Mouse (Mus musculus) kidney, embryonic 15.5 days (tissue): ENCODE results near the gene Dicer1. TPM values are rescaled to one million over a fixed set of nuclear protein-coding genes. Genes with fewer than 3 reads are reported as not detected.

ENCODE experiments used
- ATAC-seq: fragments of 200-750 bp; cut with Nextera tagmentation; replicated peaks from 2 replicates; pipeline ENCODE4 v1.8.0; 2017; ENCODE audit warnings: moderate TSS enrichment; ENCODE audit not compliant: low FRiP score
- H3K27ac ChIP-seq: fragments of 300-500 bp; sonication (generic); 2 replicates; pipeline ENCODE4 v1.5.1; 2015; ENCODE audit warnings: mild to moderate bottlenecking, inconsistent platforms
- H3K27me3 ChIP-seq: fragments of 300-500 bp; sonication (generic); 2 replicates; pipeline ENCODE4 v1.6.1; 2015; ENCODE audit warnings: inconsistent platforms
- H3K36me3 ChIP-seq: fragments of 300-500 bp; sonication (generic); 2 replicates; pipeline ENCODE4 v1.6.1; 2015; ENCODE audit warnings: inconsistent platforms
- H3K4me1 ChIP-seq: fragments of 300-500 bp; sonication (generic); 2 replicates; pipeline ENCODE4 v1.6.1; 2015; ENCODE audit warnings: inconsistent platforms
- H3K4me2 ChIP-seq: fragments of 300-500 bp; sonication (generic); 2 replicates; pipeline ENCODE4 v1.6.1; 2015; ENCODE audit warnings: moderate library complexity, mild to moderate bottlenecking, inconsistent platforms
- H3K4me3 ChIP-seq: fragments of 300-500 bp; sonication (generic); replicated peaks from 2 replicates; pipeline ENCODE4 v1.5.1; 2015; ENCODE audit warnings: mild to moderate bottlenecking, inconsistent platforms
- H3K9ac ChIP-seq: fragments of 300-500 bp; sonication (generic); 2 replicates; pipeline ENCODE4 v1.6.1; 2015; ENCODE audit warnings: mild to moderate bottlenecking, inconsistent platforms
- H3K9me3 ChIP-seq: fragments of 300-500 bp; sonication (generic); replicated peaks from 2 replicates; pipeline ENCODE4 v1.6.1; 2016; ENCODE audit warnings: inconsistent platforms
- WGBS: fragments of 180-500 bp; shearing (Covaris S2); methylation state at CpG from one replicate; pipeline ENCODE4 v1.1.7; 2015; ENCODE audit warnings: mixed read lengths; 5-methylcytosine and 5-hydroxymethylcytosine counted together
- polyA plus RNA-seq: library from polyadenylated mRNA; unstranded; fragments of >200 nt; fragmentation: Nextera tagmentation; extraction: Ambion mirVana; gene quantifications from 2 replicates; pipeline ENCODE4 v1.2.1, GENCODE M21; 2015

Dicer1 gene
- polyA plus RNA-seq, 1 experiment from 2014 or later, result 29.8 TPM

DNA sequence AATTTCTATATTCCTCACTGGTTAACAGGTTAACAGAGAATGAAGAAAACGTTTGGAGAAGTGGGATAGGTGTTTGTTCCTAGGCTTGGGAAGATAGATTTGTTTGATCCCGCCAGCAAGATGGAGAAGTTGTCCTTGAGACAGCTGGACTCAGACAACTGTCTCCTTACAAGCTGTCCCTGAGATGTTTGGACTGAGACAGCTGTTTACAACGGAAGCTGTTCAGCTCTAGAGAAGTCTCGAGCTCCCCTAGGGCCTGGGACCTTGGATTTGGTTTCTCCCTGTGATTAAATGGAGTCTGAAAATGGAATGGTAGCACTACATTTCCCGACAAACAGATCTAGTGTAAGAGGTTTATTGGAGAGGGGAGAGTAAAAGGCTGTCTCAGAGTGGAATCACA is 78.8 kb downstream of the Dicer1 start:
- H3K27ac ChIP-seq, result no peak overlapping the region
- 55% methylated on average over 5 of the region's 5 CpGs for WGBS
- no peaks in the 10 kb centered on the region for H3K27me3 ChIP-seq
- H3K4me1 ChIP-seq, result peaks cover 7% of the 10 kb centered on the region; the same call in 1 of the 2 replicates
- no peaks in the 10 kb centered on the region for H3K36me3 ChIP-seq
- no peak for ATAC-seq
- no peak overlapping the region for H3K9ac ChIP-seq
- no peak overlapping the region for H3K4me3 ChIP-seq
- no peak overlapping the region for H3K4me2 ChIP-seq
- H3K9me3 ChIP-seq, result no peaks in the 10 kb centered on the region

DNA sequence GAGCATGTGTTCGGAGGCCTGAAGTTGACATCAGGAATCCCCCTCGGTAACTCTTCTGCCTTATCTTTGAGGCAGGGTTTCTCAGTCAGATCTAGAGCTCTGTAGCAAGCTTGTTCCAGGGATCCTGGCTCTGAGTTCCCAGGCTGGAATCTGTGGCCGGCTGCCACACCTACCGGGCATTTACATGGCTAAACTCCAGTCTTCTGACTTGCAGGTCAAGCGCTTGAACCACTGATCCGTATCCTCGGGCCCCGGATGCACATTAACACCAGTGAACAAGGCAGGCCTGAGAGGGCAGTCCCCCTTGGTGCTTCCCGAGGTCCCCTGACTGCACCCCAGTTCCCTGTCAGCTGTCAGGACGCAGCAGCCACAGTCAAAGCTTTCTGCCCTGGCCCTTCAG is 79.3 kb downstream of the Dicer1 start:
- Histone ChIP-seq H3K36me3 (no peaks in the 10 kb centered on the region), H3K4me2 (no peak overlapping the region), H3K9ac (no peak overlapping the region), H3K4me1 (peaks cover 7% of the 10 kb centered on the region; the same call in 1 of the 2 replicates), H3K9me3 (no peaks in the 10 kb centered on the region), H3K4me3 (no peak overlapping the region), H3K27me3 (no peaks in the 10 kb centered on the region), H3K27ac (no peak overlapping the region)
- 42% methylated on average over 10 of the region's 10 CpGs for WGBS
- ATAC-seq, result no peak

DNA sequence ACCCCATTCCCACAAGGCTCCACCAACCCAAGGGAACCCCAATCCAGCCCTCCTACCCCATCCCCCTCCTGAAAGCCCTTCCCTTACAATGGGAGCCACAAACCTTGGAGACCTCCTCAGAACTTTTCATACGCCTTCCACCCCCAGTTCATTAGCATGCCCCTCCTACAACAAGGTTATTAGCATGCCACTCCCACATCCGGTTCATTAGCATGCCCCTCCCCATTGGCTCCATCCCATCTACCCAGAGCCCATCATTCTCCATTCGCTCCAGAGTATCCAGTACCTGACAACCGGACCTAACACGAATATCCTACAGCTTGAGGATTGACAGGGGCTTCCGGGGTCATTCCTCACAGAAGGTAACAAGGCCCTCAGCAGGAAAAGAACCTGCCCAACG is 83.9 kb downstream of the Dicer1 start:
- peaks cover 7% of the 10 kb centered on the region; the same call in 1 of the 2 replicates for H3K4me1 ChIP-seq
- no peak overlapping the region for H3K27ac ChIP-seq
- H3K9me3 ChIP-seq, result no peaks in the 10 kb centered on the region
- ATAC-seq, result no peak
- H3K27me3 ChIP-seq, result no peaks in the 10 kb centered on the region
- H3K36me3 ChIP-seq, result no peaks in the 10 kb centered on the region
- H3K4me2 ChIP-seq, result no peak overlapping the region
- no peak overlapping the region for H3K4me3 ChIP-seq
- 80% methylated on average over 7 of the region's 7 CpGs for WGBS
- H3K9ac ChIP-seq, result no peak overlapping the region

DNA sequence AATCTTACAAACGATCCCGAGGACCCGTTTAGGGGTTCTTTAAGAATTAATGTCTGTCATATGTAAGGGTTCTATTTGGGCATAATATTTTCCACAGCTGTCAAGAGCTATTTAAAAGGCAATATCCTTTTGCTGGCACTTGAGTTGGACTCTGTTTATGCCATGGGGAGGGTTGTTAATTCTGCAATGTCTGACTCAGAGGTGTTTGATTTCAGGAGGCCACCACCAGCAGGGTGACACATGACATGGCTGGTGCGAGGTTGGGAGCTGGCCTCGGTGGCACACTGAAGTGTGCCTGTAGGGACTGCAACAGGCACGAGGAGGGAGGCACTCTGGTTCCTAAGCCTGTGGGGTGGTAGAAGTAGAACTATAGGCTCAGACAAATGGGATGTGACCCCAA is 85.8 kb downstream of the Dicer1 start:
- 25% methylated on average over 6 of the region's 6 CpGs for WGBS
- Histone ChIP-seq H3K27ac (no peak overlapping the region), H3K4me2 (no peak overlapping the region), H3K9me3 (no peaks in the 10 kb centered on the region), H3K27me3 (no peaks in the 10 kb centered on the region), H3K9ac (no peak overlapping the region), H3K4me1 (0 out of 2 replicates have a peak, but pooled peaks cover 3% of the 10 kb centered on the region), H3K4me3 (no peak overlapping the region), H3K36me3 (no peaks in the 10 kb centered on the region)
- no peak for ATAC-seq

DNA sequence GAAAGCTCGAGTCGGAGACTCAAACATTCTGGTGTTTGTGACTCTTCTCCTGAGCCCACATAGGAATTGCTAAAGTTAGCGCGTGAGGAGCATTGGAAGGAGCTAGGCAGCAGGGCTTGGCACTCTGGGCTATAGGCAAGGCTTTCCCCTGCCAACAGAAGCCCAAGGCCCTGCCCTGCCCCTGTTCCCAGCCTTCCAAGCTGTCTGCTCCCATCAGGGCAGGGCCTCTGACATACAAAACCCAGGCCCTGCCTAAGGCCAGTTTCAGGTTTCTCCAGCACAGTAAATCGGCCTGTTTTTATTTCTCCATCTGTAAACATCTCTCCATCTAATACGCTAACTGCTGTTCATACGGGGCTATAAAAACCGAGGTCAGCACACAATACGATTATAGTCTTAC is 86.2 kb downstream of the Dicer1 start:
- Histone ChIP-seq H3K4me3 (no peak overlapping the region), H3K27me3 (no peaks in the 10 kb centered on the region), H3K4me2 (no peak overlapping the region), H3K27ac (no peak overlapping the region), H3K36me3 (no peaks in the 10 kb centered on the region), H3K4me1 (0 out of 2 replicates have a peak, but pooled peaks cover 3% of the 10 kb centered on the region), H3K9me3 (no peaks in the 10 kb centered on the region), H3K9ac (no peak overlapping the region)
- WGBS, result 48% methylated on average over 9 of the region's 9 CpGs
- ATAC-seq, result no peak

DNA sequence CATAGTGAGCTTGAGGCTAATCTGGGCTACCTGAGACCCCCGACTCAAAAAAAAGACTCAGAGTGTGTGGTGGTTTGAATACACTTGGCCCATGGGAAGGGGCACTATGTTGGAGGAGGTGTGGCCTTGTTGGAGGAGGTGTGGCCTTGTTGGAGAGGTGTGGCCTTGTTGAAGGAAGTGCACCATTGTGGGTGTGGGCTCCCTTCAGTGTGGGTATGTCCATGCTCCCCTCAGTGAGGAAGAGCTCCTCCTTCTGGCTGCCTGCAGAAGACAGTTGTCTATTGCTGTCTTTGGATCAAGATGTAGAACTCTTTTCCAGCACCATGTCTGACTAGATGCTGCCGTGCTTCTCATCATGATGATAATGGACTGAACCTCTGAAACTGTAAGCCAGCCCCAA is 95.6 kb downstream of the Dicer1 start:
- no peak for ATAC-seq
- 91% methylated on average over 2 of the region's 2 CpGs for WGBS
- Histone ChIP-seq H3K4me1 (peaks cover 3% of the 10 kb centered on the region), H3K9me3 (no peaks in the 10 kb centered on the region), H3K4me2 (no peak overlapping the region), H3K27me3 (no peaks in the 10 kb centered on the region), H3K36me3 (no peaks in the 10 kb centered on the region), H3K4me3 (no peak overlapping the region), H3K27ac (no peak overlapping the region), H3K9ac (no peak overlapping the region)

DNA sequence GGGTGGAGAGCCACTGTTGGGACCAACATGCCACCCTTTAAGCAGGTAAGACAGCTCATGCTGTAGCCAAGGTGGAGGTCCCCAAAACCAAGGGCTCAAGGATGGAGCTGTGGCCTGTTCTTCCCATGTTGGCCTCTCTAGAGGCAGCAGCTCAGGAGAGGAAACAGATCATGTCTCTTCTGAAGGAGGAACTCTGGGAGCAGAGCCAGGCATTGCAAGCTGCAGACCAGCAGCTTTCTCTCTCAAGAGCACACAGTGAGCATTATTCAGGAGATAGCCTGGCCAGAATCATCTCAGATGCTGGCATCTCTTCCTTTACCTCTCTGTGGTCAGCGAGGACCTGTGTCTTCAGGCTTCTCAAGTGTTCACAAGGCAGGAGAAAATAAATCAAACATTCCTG is 96.7 kb downstream of the Dicer1 start:
- peaks cover 10% of the 10 kb centered on the region for H3K4me1 ChIP-seq
- H3K9me3 ChIP-seq, result no peaks in the 10 kb centered on the region
- H3K9ac ChIP-seq, result no peak overlapping the region
- 59% methylated on average over 1 of the region's 1 CpGs for WGBS
- ATAC-seq, result no peak
- H3K27me3 ChIP-seq, result no peaks in the 10 kb centered on the region
- H3K36me3 ChIP-seq, result no peaks in the 10 kb centered on the region
- no peak overlapping the region for H3K4me2 ChIP-seq
- H3K27ac ChIP-seq, result no peak overlapping the region
- H3K4me3 ChIP-seq, result no peak overlapping the region

DNA sequence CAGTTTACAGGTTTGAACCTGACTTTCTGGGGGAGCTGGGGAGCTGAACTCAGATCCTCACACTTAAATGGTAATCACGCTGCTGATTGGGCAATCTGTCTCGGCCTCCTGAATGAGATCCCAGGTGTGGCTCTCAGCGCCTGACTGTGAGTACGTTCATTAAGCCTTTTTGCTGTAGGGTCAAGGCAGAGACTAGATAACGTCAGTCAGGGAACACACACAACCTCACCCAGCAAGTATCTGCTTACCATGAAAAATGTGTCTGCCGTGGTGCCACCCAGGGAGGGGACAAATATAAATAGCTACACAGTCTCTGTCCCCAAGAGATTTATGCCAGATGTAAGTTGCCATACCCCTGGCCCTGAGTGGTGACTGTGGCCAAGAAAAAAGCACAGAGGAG is 99.7 kb downstream of the Dicer1 start:
- Histone ChIP-seq H3K27ac (no peak overlapping the region), H3K4me2 (no peak overlapping the region), H3K36me3 (no peaks in the 10 kb centered on the region), H3K27me3 (no peaks in the 10 kb centered on the region), H3K9me3 (no peaks in the 10 kb centered on the region), H3K4me3 (no peak overlapping the region), H3K9ac (no peak overlapping the region), H3K4me1 (peaks cover 10% of the 10 kb centered on the region)
- 45% methylated on average over 6 of the region's 6 CpGs for WGBS
- no peak for ATAC-seq

DNA sequence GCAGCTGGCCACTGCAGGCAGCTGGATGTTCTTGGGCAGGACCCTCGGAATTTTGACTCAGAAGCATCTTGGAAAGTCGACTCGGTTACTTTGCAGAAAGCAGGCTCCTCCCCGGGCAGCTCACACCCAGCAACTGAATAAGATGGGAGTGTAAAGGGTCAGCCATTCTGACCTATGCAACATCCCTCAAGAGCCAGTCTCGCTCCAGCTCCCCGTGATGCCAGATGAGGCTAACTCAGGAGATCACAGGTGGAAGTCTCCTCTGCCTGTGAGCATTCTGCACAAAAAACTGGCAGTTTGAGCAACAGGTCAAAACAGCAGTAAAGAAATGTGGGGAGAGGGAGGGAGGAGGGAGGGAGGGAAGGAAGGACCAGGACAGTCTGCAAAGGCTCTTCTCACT is 100.5 kb downstream of the Dicer1 start:
- no peak overlapping the region for H3K4me2 ChIP-seq
- no peaks in the 10 kb centered on the region for H3K9me3 ChIP-seq
- H3K27me3 ChIP-seq, result no peaks in the 10 kb centered on the region
- ATAC-seq, result peak; percentile 70
- no peak overlapping the region for H3K27ac ChIP-seq
- H3K9ac ChIP-seq, result no peak overlapping the region
- H3K4me1 ChIP-seq, result peaks cover 10% of the 10 kb centered on the region
- WGBS, result 15% methylated on average over 6 of the region's 6 CpGs
- H3K36me3 ChIP-seq, result no peaks in the 10 kb centered on the region
- H3K4me3 ChIP-seq, result no peak overlapping the region

DNA sequence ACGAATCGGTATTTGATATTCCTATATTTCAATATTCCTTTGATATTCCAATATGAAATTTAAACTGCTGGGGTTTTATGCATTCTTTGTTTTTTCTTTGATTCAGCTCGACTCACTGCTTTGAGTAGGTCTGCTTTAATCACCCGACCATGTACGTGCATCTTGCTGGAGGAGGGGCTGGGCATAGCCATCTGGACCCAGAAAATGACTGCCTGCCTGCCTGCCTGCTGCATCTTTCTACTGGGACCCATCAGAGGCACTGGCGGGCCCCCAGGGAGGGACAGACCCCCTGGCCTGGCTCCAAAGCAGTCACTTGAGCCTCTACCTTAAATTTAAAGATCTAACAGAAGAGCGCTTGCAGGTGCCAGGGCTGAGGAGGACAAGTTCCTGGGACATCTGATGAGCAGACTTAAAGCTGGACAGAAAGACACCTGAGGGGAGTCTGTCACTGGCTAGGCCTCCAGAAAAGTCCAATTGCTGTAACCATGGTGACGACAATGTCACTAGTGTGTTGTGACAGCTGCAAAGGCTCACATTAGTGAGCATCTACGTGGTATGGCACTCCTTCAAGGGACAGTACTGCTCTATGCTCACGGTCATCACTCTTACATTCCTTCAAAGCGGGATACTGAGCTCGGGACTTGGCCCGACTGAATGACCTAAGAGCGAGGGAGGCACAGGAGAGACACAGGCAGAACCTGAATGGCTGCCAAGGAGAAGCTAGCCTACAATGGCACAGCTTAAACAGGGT is 101.1 kb downstream of the Dicer1 start:
- Histone ChIP-seq H3K27ac (no peak overlapping the region), H3K36me3 (no peaks in the 10 kb centered on the region), H3K9me3 (no peaks in the 10 kb centered on the region), H3K4me1 (peaks cover 10% of the 10 kb centered on the region), H3K4me3 (no peak overlapping the region), H3K9ac (no peak overlapping the region), H3K4me2 (no peak overlapping the region), H3K27me3 (no peaks in the 10 kb centered on the region)
- 46% methylated on average over 14 of the region's 14 CpGs for WGBS
- peak; percentile 63 for ATAC-seq

DNA sequence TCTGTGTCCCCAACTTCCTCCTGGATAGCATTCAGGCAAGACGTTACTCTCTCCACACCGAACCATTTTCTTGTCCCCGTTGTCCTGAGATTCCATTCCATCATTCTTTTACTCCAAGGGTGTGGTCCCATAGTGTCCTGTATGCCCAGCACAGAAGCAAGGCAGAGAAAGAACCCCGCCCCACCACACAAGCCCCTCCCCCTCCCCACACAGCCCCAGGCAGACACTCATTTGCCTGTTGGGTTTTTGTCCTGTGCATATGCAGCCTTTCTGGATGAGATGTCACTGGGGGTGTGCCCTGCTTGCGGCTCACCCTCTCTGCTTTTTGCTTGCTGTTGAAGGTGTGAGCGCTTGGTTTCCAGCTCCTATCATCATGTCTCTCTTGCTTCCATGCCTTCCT is 103.4 kb downstream of the Dicer1 start:
- H3K4me3 ChIP-seq, result no peak overlapping the region
- 85% methylated on average over 6 of the region's 6 CpGs for WGBS
- no peak overlapping the region for H3K27ac ChIP-seq
- H3K4me1 ChIP-seq, result peaks cover 10% of the 10 kb centered on the region
- H3K36me3 ChIP-seq, result no peaks in the 10 kb centered on the region
- ATAC-seq, result no peak
- H3K9ac ChIP-seq, result no peak overlapping the region
- no peak overlapping the region for H3K4me2 ChIP-seq
- no peaks in the 10 kb centered on the region for H3K9me3 ChIP-seq
- 0 out of 2 replicates have a peak, but pooled peaks cover 4% of the 10 kb centered on the region for H3K27me3 ChIP-seq

DNA sequence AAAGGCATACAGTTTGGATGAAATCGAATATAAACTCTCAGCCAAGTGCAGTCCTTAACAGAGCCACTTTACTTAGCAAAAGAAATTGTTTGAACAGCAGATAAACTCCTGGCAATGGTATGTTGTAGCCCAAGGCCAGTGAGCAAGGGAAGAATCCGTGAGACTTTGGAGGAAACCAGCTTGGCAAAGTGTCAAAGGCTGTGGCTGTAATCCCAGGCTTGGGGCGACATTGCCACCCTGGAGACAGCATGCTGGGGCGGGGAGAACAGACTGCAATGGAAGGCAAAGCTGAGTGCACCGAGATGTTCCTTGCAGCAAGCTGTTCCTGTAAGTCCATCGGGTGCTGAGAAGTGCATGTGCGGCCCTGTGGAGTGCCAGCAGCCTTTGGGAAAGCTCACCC is 109.4 kb downstream of the Dicer1 start:
- no peaks in the 10 kb centered on the region for H3K9me3 ChIP-seq
- WGBS, result 71% methylated on average over 7 of the region's 7 CpGs
- peaks cover 32% of the 10 kb centered on the region for H3K27me3 ChIP-seq
- H3K27ac ChIP-seq, result no peak overlapping the region
- no peaks in the 10 kb centered on the region for H3K36me3 ChIP-seq
- no peak overlapping the region for H3K4me2 ChIP-seq
- H3K9ac ChIP-seq, result no peak overlapping the region
- no peak for ATAC-seq
- H3K4me3 ChIP-seq, result no peak overlapping the region
- H3K4me1 ChIP-seq, result peaks cover 10% of the 10 kb centered on the region

DNA sequence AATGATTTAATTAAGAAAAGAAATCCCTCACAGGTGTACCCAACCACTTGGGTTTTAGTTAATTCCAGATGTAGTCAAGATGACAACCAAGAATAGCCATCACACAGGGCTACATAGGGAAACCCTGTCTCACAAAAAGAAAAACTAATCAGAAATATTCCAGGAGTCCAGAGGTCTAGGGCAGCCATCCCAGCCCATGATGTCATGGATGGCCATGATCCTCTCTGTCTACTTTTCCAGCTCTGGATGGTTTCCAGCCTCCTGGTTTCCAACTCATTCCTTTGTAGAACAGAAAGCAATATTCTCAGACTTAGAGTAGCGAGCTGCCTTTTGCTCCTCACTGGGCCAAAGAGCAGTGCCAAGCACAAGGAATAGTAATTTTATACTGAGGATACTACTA is 110.8 kb downstream of the Dicer1 start:
- H3K9me3 ChIP-seq, result no peaks in the 10 kb centered on the region
- peaks cover 46% of the 10 kb centered on the region for H3K27me3 ChIP-seq
- no peak overlapping the region for H3K9ac ChIP-seq
- peaks cover 21% of the 10 kb centered on the region for H3K4me1 ChIP-seq
- no peak overlapping the region for H3K4me2 ChIP-seq
- no peak overlapping the region for H3K27ac ChIP-seq
- H3K4me3 ChIP-seq, result no peak overlapping the region
- ATAC-seq, result no peak
- WGBS, result 84% methylated on average over 1 of the region's 1 CpGs
- H3K36me3 ChIP-seq, result no peaks in the 10 kb centered on the region
